Mouse (Mus musculus): Measurements from ENCODE around the gene Dpm3. TPM values are rescaled to one million over a fixed set of nuclear protein-coding genes. Genes with fewer than 3 reads are reported as not detected.

Gene Dpm3
- polyA plus RNA-seq, 1 experiment, result 222 TPM

DNA sequence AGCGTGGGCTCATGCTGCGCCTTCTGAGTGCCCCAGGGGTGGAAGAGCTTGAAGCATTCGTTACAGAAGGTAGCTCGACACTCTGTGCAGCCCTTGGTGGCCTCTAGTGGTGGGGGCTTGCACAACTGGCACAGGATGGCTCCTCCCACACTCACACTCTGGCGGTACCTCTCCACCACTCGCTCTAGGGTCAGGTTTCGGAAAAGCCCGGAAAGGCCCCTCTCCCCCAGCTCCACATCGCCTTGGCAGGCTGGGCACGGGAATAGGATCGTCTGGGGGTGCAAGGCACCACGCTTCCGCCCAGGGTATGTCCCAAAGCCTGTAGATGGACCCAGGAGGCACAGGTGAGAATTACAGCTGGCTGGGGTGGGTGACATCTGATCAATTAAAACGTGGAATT is 15.5 kb upstream of the Dpm3 start:
- Histone ChIP-seq H3K79me2 (ENCODE audit: control insufficient read depth, insufficient read depth) (peaks cover 22% of the 10 kb centered on the region), H3K4me2 (ENCODE audit: low read depth) (peak overlapping the region; percentile 42), H3ac (ENCODE audit: control insufficient read depth, insufficient read length) (no peak overlapping the region), H3K4me3 (peak overlapping the region; percentile 90), H3K36me3 (ENCODE audit: control insufficient read depth, insufficient read depth) (peaks cover 13% of the 10 kb centered on the region), H3K27me3 (ENCODE audit: control insufficient read depth, insufficient read depth, insufficient read length) (no peaks in the 10 kb centered on the region)
- no peak for TF ChIP-seq MAX (IDR thresholded peaks at IDR 0.05; ENCODE audit: low read depth)
- TF ChIP-seq MYOG (IDR thresholded peaks at IDR 0.05; ENCODE audit: control insufficient read depth in 1 of 3, insufficient read depth in 1 of 3, insufficient read length in 2 of 3, low read depth in 2 of 3), result no peak
- no peak for TF ChIP-seq POLR2A (IDR thresholded peaks at IDR 0.05; ENCODE audit: insufficient read length, low read depth)
- no peak for TF ChIP-seq SRF (IDR thresholded peaks at IDR 0.05; ENCODE audit: control insufficient read depth, insufficient read length, low read depth)
- no peak for TF ChIP-seq TCF12 (IDR thresholded peaks at IDR 0.05; ENCODE audit: insufficient read depth, poor library complexity, severe bottlenecking)
- TF ChIP-seq POLR2AphosphoS2 (IDR thresholded peaks at IDR 0.05; ENCODE audit: insufficient read length, low read depth), result no peak
- no peak for TF ChIP-seq USF1 (IDR thresholded peaks at IDR 0.05; ENCODE audit: low read depth)
- no peak for TF ChIP-seq CEBPB (IDR thresholded peaks at IDR 0.05; ENCODE audit: insufficient read depth, poor library complexity, severe bottlenecking)
- no peak for TF ChIP-seq E2F4 (IDR thresholded peaks at IDR 0.05; ENCODE audit: insufficient read depth)
- no peak for TF ChIP-seq REST (IDR thresholded peaks at IDR 0.05; ENCODE audit: insufficient read depth, insufficient read length)
- no peak for TF ChIP-seq MYOD1 (IDR thresholded peaks at IDR 0.05; ENCODE audit: control insufficient read depth in 1 of 3, insufficient read length in 2 of 3, low read depth in 2 of 3)
- no peak for TF ChIP-seq TCF3 (IDR thresholded peaks at IDR 0.05; ENCODE audit: insufficient read length, low read depth)

DNA sequence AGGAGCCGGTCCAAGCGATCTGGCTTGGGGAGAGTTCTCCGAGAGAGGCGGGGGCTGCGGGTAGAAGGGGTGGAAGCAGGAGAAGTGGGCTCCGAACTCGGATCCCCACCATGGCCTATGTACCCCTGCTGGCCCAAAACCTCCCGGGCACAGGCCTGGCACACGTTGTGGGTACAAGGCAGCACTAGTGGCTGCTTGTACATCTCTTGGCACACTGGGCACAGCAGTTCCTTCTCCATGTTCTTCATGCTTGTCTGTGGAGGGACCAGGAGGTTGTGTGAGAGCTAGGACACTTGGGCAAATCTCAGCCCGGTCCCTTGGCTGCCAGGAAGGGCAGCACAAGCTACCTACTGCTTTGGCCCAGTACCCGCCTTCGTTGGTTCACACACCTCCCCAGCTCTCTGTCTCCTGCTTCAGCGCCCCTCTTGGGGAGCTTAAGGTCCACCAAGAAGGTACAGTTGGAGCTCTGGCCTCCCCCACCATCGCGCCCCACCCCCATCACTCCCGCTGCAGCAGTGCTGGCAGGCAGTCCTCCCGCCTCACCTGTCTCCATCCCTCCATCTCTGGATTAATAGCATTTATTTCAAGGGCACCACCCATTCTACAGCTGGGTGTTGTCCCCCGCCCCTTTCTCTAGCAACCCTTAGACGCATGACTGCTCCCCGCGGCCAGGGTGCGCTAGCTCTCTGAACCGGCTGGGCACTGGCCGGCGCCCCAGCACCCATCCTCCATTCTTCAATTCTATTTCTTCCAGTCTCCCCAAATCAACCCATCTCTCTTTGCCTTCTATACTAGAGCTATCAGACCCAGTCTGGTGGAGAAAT is 14.8 kb upstream of the Dpm3 start:
- Histone ChIP-seq H3K4me3 (peak overlapping the region; percentile 90), H3K79me2 (ENCODE audit: control insufficient read depth, insufficient read depth) (peaks cover 23% of the 10 kb centered on the region), H3K4me2 (ENCODE audit: low read depth) (peak overlapping the region; percentile 61), H3ac (ENCODE audit: control insufficient read depth, insufficient read length) (peak overlapping the region; percentile 44), H3K36me3 (ENCODE audit: control insufficient read depth, insufficient read depth) (peaks cover 20% of the 10 kb centered on the region), H3K27me3 (ENCODE audit: control insufficient read depth, insufficient read depth, insufficient read length) (no peaks in the 10 kb centered on the region)
- TF ChIP-seq MYOD1 (IDR thresholded peaks at IDR 0.05; ENCODE audit: control insufficient read depth in 1 of 3, insufficient read length in 2 of 3, low read depth in 2 of 3) (peak in 1 of 3 experiments; percentile 54), TCF3 (IDR thresholded peaks at IDR 0.05; ENCODE audit: insufficient read length, low read depth) (no peak)

DNA sequence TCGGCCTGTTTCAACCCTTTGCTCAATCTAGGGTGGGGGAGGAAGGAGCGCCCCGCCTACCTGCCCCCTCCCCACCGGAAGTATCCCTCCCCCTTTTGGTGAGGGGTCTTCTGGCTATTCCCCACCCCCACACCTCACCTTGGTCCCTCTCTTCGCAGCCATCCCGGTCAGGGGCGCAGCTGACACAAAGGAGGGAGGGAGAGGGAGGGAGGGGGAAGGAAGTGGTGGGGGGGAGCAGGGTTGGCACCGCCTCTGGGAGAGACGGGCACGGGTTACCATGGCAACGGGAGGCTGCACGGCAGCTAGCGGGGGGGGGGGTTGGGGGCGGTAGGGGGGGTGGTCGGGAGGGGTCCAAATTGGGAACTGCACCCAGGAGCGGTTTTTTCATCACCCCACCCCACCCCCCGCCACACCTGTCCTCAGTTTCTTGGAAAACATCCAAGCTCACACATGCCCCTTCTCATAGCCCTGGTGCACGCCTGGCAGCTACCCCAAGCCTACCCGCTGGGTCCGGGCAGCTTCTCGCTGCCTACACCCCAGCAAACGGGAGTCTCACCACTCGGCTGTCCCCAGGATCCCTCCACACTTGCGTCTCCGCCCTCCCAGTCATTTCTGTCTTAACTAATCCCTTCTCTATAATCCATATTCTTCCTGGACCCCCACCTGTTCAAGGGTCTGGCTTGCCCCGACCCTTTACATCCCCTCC is 14.0 kb upstream of the Dpm3 start:
- peak overlapping the region; percentile 90 for H3K4me3 ChIP-seq
- peak overlapping the region; percentile 44 for H3ac ChIP-seq (ENCODE audit: control insufficient read depth, insufficient read length)
- TF ChIP-seq MAX (IDR thresholded peaks at IDR 0.05; ENCODE audit: low read depth) (no peak), MYOD1 (IDR thresholded peaks at IDR 0.05; ENCODE audit: control insufficient read depth in 1 of 3, insufficient read length in 2 of 3, low read depth in 2 of 3) (no peak), USF1 (IDR thresholded peaks at IDR 0.05; ENCODE audit: low read depth) (no peak), POLR2A (IDR thresholded peaks at IDR 0.05; ENCODE audit: insufficient read length, low read depth) (no peak), POLR2AphosphoS2 (IDR thresholded peaks at IDR 0.05; ENCODE audit: insufficient read length, low read depth) (no peak), TCF3 (IDR thresholded peaks at IDR 0.05; ENCODE audit: insufficient read length, low read depth) (no peak), E2F4 (IDR thresholded peaks at IDR 0.05; ENCODE audit: insufficient read depth) (no peak), MYOG (IDR thresholded peaks at IDR 0.05; ENCODE audit: control insufficient read depth in 1 of 3, insufficient read depth in 1 of 3, insufficient read length in 2 of 3, low read depth in 2 of 3) (peak in 1 of 3 experiments; percentile 10)
- peaks cover 24% of the 10 kb centered on the region for H3K36me3 ChIP-seq (ENCODE audit: control insufficient read depth, insufficient read depth)
- H3K4me2 ChIP-seq (ENCODE audit: low read depth), result peak overlapping the region; percentile 87
- peaks cover 23% of the 10 kb centered on the region for H3K79me2 ChIP-seq (ENCODE audit: control insufficient read depth, insufficient read depth)
- no peaks in the 10 kb centered on the region for H3K27me3 ChIP-seq (ENCODE audit: control insufficient read depth, insufficient read depth, insufficient read length)

DNA sequence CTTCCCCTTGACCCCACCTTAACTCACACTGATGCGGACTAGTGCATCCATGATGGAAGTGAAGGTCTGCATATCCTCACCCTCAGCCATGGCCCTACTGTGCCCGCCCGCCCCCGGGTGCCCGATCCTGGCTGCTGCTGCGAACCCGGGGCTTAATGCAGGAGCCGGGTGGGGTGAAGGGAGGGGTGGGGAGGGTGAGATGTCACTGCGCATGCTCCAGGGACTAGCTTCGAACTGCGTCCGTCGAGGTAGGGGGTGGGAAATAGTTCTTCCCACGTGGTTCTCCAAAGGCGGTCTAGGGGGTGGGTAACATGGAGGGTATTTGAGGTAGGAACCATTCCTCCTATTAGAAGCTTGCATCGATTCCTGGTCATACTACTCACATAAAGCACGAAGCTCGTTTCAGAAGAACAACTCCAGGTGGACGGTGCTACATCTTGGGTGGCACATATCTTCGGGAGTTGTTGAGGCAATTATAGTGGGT is 13.4 kb upstream of the Dpm3 start, which contains the start of gene Krtcap2:
Krtcap2 (plus strand) TSS at position 279 of the 484 bp plus-strand sequence.
- peak within 1 kb of the TSS; percentile 44 for H3ac ChIP-seq (ENCODE audit: control insufficient read depth, insufficient read length)
- peak within 1 kb of the TSS; percentile 90 for H3K4me3 ChIP-seq
- peaks cover 23% of the 10 kb centered on the region for H3K79me2 ChIP-seq (ENCODE audit: control insufficient read depth, insufficient read depth)
- H3K4me2 ChIP-seq (ENCODE audit: low read depth), result peak within 1 kb of the TSS; percentile 87
- H3K36me3 ChIP-seq (ENCODE audit: control insufficient read depth, insufficient read depth), result peaks cover 24% of the 10 kb centered on the region
- no peaks in the 10 kb centered on the region for H3K27me3 ChIP-seq (ENCODE audit: control insufficient read depth, insufficient read depth, insufficient read length)
- TF ChIP-seq POLR2A (IDR thresholded peaks at IDR 0.05; ENCODE audit: insufficient read length, low read depth), result peak; percentile 51
- no peak for TF ChIP-seq E2F4 (IDR thresholded peaks at IDR 0.05; ENCODE audit: insufficient read depth)
- no peak for TF ChIP-seq SRF (IDR thresholded peaks at IDR 0.05; ENCODE audit: control insufficient read depth, insufficient read length, low read depth)
- no peak for TF ChIP-seq MYOG (IDR thresholded peaks at IDR 0.05; ENCODE audit: control insufficient read depth in 1 of 3, insufficient read depth in 1 of 3, insufficient read length in 2 of 3, low read depth in 2 of 3)
- TF ChIP-seq POLR2AphosphoS2 (IDR thresholded peaks at IDR 0.05; ENCODE audit: insufficient read length, low read depth), result no peak
- TF ChIP-seq REST (IDR thresholded peaks at IDR 0.05; ENCODE audit: insufficient read depth, insufficient read length), result no peak
- TF ChIP-seq CEBPB (IDR thresholded peaks at IDR 0.05; ENCODE audit: insufficient read depth, poor library complexity, severe bottlenecking), result no peak
- peak; percentile 31 for TF ChIP-seq MAX (IDR thresholded peaks at IDR 0.05; ENCODE audit: low read depth)
- no peak for TF ChIP-seq TCF12 (IDR thresholded peaks at IDR 0.05; ENCODE audit: insufficient read depth, poor library complexity, severe bottlenecking)
- peak; percentile 58 for TF ChIP-seq USF1 (IDR thresholded peaks at IDR 0.05; ENCODE audit: low read depth)
- no peak for TF ChIP-seq MYOD1 (IDR thresholded peaks at IDR 0.05; ENCODE audit: control insufficient read depth in 1 of 3, insufficient read length in 2 of 3, low read depth in 2 of 3)
- TF ChIP-seq TCF3 (IDR thresholded peaks at IDR 0.05; ENCODE audit: insufficient read length, low read depth), result no peak
